Mouse (Mus musculus): ENCODE data around the gene Arfgap3.

Arfgap3 gene

DNA sequence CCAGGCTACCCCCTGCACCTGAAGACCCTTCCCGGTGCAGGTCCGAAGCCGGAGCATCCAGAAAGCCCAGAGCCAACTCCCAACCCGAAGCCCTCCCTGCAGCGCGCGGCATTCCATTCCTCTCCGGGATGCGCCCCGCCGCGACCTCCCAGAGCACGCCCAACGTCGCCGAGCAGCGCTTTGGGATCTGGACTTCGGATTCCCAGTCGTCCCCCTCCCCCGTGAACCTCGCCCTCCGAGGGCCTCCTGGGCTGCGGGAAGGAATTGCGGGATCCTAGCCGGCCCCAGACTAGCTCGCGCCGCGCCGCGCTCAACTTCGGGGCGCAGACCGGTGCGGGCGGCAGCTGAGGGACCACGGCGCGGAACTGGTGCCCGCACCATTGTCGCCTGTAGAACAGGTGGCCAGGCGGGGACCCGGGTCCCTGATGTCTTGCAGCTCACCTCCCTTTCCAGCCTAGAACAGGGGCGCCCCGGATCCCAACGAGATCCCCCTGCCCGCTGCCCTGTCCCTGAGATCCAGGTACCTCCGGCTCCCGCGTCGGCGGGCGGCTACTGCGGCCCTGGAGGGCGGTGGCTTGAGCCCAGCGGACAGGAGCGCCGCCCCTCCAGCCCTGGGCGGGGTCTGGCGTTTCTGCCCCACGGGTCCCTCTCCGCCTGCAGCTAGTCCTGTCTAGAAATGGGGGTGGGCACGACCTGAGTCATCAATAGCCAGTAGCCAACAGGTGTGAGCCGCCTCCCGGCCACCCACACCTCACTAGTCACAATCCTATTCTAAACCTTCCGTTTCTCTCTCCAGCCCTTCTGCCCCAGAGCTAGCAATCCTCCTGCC, 98.7 kb downstream of the Arfgap3 start, which contains the start of gene A4galt:
Gene A4galt, minus strand, starts transcription at position 599 of the 829 bp plus-strand sequence.
- DNase-seq (ENCODE audit: low spot score), result peak; percentile 58

DNA sequence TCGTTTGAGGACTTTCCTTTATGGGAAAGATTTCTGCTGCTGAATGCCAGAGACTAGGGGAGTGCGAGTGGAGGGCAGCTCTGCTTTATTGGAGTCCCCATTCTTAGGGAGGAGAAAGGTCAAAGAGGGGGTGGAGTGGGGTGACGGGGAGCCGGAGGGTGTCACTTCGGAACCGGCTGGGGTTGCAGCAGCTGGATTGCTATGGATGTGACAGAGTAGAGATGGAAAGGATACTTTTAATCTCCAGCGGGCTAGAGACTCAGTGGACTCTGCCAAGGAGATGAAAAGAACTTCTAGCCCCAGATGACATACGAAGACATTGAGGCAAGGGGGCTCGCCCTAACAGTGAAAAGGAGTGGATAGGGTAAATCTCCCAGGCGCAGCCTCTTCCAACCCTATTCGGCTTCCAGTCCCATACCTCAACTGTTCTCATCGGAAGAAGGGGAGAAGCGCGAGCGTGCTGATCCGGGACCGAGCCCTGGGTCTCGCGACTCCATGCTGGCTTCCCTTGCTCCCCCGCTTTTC, 99.3 kb downstream of the Arfgap3 start:
- DNase-seq (ENCODE audit: low spot score), result no peak

Data from embryo, embryonic 10.5 days (tissue).